Mouse (Mus musculus): ENCODE measurements around the gene Ttc7b.

DNA sequence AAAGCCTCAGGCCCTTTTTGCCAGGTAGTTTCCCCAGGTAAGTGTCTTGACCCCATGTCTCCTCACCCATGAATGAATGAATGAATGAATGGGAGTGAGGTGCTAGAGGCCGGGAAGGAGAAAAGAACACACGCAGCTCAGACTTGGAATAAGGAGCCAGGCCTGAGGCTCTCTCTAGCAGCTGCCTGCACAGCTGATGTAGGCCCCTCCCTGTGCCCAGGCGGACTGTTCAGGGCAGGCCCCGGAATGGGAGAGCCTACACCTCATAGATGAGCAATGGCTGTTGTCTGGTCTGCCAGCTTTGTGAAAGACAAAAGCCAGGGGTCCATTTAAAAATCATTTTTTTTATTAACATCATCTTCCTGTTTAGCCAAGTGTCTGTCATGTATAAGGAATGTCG is 220.2 kb downstream of the Ttc7b start:
- TF ChIP-seq CTCF (IDR thresholded peaks at IDR 0.05; ENCODE audit: extremely low read depth, insufficient read depth, insufficient read length, insufficient replicate concordance): no peak
- no peak for TF ChIP-seq POLR2A (IDR thresholded peaks at IDR 0.05; ENCODE audit: low read depth, low read length)

All from spleen, adult 2 months (tissue).